Mouse (Mus musculus): ENCODE measurements at regions not wholly inside any gene's neighbourhood (a gene's known extent, or its start where the extent isn't known, plus 50 kb on each side); places are given as distances from the start of the nearest gene placed in this dataset.

DNA sequence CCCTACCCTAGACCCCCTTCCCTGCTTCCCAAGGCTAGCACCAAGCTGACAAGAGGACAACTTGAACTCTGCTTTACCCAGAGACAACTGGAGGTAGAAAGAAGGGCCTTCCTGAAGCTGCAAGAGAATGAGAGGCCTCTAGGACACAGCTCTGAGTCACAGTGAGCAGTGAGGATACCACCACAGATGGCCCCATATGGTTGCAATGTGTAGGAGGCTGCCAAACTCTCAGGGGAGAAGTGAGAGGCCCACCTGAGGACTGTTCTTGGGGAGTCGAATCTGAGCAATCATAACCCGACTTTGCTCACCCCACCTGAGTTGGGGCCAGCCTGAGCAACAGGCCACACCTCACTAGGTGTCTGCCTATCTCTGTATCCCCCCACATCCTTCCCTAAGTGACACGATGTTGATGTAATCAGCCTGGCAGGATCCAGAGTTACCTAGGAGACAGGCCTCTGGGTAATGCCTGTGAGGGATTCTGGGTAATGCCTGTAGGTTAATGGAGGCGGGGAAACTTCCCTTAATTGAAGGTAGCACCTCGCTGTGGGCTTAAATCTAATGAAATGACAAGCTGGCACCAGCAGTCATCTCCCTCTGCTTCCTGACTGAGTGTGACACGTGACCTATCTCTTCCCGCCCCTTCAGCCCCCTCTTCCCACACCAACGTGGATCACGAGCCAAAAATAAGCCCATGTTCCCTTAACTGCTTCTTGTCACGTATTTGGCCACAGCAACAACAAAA is 207.7 kb downstream of the Bcl2l11 start:
- peak in 1 of 2 experiments; percentile 52 for DNase-seq (ENCODE audit: extremely low spot score in 1 of 2, low spot score in 1 of 2)

DNA sequence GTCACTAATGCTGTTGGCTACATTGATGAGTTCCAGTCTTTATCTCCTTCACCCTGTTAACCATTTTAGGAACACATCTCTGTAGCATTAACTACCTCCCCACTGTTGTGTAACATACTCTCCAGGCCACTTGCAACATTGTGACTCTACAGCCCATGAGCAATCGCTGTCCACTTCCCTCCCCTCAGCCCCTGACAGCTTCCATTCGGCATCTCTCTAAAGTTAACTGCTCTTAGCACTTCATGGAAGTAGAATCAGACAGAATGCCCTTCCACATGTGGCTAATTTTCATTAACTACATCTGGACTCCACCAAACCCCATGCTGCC is 208.3 kb downstream of the Bcl2l11 start:
- DNase-seq (ENCODE audit: extremely low spot score in 1 of 2, low spot score in 1 of 2), result no peak

DNA sequence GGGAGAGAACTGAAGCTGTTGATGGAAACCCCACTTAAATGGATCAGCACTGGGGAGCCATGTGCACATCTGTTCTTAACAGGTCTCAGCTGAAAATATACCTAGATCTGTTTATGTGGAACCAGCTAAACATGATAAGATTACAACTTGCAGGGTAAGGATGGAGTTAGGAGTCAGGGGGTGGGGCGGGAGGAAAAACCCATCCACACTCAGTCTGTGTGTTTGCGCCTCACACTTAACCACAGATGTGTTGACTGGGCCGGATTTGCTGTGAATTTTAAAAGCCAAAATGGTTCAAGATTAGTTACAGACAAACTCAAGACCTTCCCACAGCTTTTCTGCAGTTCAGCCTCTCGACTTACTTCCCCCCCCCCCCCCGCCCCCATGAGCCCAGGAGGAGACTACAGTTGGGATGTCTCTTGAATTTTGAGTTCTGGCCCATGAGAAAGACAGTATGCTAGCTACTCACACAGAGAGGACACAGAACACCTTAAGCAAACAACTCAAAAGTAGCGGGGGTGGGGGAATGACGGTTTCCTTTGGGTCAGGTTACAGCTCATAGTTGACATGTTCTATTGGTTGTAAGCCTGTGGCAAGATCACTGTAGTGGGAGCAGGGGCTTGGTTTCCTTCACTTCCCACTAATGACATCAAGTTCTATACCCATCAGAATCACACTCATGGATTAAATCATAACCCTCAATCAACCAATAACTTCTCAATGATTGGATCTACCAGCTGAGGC is 209.1 kb downstream of the Bcl2l11 start:
- no peak for DNase-seq (ENCODE audit: extremely low spot score in 1 of 2, low spot score in 1 of 2)

DNA sequence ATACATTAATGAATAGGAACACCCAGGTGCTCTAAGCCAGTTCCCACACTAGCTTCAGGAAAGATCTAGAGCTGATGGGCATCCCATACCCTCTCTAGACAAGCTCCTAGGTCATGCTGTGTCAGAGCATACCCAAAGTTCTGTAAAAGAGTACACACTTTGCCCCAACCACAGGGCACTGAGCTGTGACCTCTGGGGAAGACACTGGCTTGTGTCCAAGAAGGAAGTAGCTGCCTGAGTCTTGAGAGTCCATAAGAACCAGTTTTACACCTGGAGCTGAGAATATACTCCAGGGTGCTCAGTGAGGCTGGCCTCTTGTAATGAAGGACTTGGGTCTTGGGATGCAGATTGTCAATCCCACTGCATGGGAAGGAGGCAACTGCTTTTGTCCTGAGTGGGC is 211.4 kb downstream of the Bcl2l11 start:
- no peak for DNase-seq (ENCODE audit: extremely low spot score in 1 of 2, low spot score in 1 of 2)

GRCm38 (mm10) chr2:128337791-128338190 is 212.0 kb downstream of the Bcl2l11 start:
- no peak for DNase-seq (ENCODE audit: extremely low spot score in 1 of 2, low spot score in 1 of 2)

DNA sequence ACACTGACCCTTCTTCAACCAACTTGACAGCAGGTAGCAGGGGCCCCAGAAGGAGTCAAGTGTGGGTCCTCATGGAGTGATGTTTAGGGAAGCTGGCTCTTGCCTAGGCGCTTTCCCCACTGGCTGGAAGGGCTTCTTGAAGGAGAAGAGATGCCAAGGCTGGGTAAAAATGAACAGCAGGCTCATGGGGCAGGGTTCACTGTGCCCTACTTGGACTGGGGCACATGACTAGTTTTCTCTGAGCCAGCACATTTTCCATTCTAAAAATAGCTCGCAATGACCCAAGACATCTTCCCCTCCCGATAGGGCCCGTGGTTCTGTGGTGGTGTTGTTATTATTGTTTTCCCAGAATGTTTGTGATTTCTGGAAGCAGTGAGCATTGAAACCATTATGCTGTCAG is 212.6 kb downstream of the Bcl2l11 start:
- no peak for DNase-seq (ENCODE audit: extremely low spot score in 1 of 2, low spot score in 1 of 2)

DNA sequence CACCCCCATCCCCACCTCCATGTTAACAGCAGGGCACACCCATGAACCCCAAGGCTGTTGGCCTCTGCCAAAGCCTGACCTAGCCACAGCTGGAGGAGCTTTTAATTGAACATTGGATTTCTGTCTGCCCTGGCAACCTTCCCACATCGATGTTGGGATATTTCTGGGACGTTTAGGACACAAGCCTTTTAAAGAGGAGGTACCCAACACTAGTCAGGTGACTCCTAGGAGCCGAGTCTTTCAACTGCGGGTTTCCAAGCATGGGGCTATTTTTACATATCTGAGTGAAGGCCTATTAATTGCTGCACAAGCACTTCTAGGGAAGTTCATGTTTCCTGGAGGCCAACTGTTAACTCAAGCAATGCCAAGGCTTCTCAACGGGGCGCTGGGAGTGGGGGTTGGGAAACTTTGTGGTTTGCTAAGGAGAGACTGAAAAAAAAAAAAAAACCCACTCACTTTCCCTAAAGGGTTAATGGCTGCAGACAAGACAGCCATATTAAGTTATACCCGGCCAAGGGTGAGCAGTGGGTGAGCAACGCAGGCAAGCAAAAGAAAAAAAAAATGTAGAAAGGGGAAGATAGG is 213.3 kb downstream of the Bcl2l11 start:
- DNase-seq (ENCODE audit: extremely low spot score in 1 of 2, low spot score in 1 of 2), result no peak

DNA sequence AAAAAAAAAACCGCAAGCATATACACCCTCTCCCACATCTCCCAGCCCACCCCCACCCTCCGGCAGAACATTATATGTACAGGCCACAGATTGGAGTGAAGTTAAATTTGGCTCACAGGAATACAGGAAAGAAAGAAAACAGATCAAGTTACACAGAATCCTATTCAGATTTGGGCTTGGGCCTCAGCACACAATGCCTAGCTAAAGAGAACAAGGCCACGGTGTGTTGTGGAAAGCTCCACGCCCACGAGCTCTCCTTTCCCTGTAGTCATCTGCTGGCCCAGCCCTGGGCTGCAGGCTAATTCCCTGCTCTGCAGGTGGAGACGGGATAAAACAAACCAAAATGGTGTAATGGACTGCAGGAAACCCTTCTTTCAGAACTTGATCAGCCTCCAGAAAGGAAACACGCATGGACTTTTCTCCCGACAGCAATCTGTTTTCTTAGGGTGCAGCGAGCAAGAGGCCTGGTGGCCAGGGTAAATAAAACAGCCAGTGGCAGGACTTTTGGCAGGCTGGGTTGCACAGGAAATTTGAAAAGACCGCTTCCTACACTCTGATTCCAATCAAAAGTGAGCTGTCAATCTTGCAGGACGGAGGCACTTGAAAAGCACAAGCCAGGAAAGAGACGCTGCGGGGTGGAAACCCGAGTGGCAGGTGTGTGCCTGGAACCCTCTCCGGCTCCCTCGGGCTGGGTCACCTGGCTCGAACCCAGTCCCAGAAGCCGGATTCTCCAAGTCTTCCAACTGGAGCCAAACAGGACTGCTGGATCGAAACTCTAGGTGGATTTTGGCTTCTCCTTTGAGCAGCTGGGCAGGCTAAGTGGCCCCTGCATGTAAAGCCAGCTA is 214.0 kb downstream of the Bcl2l11 start:
- DNase-seq (ENCODE audit: extremely low spot score in 1 of 2, low spot score in 1 of 2), result no peak

GRCm38 (mm10) chr2:128340631-128341240 is 214.9 kb downstream of the Bcl2l11 start:
- DNase-seq (ENCODE audit: extremely low spot score in 1 of 2, low spot score in 1 of 2), result no peak

GRCm38 (mm10) chr2:128342212-128342611 is 216.4 kb downstream of the Bcl2l11 start:
- no peak for DNase-seq (ENCODE audit: extremely low spot score in 1 of 2, low spot score in 1 of 2)

DNA sequence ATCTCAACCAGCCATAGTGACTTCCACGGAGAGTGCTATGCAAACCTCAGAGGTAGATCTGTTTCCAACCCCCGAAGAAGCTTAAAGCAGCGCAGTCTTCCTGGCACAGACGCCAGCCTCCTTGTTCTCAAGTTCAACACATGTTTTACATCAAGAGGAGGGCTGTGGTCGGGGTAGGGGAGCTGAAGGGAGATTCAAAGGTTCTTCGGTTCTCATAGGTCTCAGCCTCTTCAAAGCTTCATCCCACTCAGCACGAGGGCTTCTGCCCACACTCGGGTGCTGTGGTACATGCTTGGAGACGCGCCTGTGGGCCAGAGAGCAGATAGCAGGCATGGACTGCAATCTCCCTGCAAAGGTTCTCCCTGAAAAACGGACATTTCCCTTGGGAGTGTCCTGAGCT is 219.7 kb downstream of the Bcl2l11 start:
- DNase-seq (ENCODE audit: extremely low spot score in 1 of 2, low spot score in 1 of 2), result no peak

DNA sequence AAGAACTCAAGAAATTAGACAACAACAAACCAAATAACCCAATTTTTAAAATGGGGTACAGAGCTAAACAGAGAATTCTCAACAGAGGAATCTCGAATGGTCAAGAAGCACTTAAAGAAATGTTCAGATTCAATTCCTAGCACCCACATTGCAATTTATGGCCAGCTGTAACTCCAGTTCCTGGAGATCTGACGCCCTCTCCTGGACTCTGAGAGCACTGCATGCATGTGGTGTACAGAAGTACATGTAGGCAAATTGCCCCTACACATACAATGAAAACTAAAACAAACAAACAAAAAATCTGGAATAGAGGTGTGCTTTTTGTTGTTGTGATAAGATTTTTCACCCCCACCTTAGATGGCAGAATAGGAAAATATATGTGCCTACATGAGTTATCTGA is 222.7 kb downstream of the Bcl2l11 start:
- no peak for DNase-seq (ENCODE audit: extremely low spot score in 1 of 2, low spot score in 1 of 2)

DNA sequence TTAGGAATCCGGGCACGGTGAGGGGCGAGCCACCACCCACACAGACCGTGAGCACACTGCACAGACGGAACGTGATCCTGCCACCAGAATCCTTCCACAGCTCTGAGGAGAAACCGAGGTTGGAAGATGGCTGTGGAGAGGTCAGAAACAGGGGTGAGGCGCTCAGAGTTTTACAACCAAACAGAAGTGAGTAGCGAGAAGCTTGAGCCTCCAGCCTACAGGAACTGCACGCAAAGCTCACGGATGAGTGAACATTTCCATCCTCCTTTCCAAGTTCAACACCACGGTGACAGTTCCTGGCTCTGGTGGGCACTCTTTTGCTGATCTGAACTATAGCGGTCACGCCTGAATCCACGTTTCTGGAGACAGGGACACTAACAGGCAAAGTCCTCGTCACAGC is 225.6 kb downstream of the Bcl2l11 start:
- no peak for DNase-seq (ENCODE audit: extremely low spot score in 1 of 2, low spot score in 1 of 2)

GRCm38 (mm10) chr2:128352533-128352932 is 226.7 kb downstream of the Bcl2l11 start:
- no peak for DNase-seq (ENCODE audit: extremely low spot score in 1 of 2, low spot score in 1 of 2)

DNA sequence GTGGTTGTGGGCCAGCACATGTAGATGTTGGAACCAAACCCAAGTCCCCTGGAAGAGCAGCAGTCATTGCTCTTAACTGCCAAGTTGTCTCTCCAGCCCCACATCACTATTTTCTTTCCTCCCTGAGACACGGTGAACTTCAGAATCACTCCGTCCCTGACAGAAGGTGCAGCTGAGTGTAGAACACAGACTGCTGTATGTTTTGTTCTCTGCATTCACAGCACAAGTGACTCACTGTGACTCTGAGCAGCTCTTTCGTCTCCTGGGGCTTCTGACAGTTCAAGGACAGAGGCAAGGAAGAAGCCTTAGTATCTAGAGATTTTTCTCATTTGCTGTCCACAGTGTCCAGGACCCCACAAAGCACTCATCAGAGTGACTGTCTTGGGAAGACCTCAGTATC is 227.6 kb downstream of the Bcl2l11 start:
- DNase-seq (ENCODE audit: extremely low spot score in 1 of 2, low spot score in 1 of 2), result no peak

DNA sequence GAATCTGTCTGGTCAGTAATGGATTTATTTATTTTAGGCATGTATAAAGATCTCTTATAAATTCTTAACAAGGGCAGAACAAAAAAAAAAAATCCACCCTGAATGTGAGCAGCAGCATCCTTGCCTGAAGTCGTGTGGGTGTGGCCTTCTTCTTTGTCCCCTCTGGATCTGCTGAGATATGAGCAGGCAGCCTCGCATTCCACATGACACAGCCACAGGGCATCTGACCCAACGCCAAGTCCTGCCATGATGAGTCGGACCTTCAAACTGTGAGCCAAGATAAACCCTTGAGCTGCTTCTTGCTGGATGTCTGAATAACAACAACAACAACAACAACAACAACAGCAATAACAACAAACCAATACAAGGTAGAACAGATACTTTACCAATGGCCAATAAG is 230.5 kb downstream of the Bcl2l11 start:
- DNase-seq (ENCODE audit: extremely low spot score in 1 of 2, low spot score in 1 of 2), result no peak

GRCm38 (mm10) chr2:128359106-128359505 is 231.9 kb upstream of the Spdye4c start:
- DNase-seq (ENCODE audit: extremely low spot score in 1 of 2, low spot score in 1 of 2), result no peak

GRCm38 (mm10) chr2:128360517-128360916 is 230.5 kb upstream of the Spdye4c start:
- no peak for DNase-seq (ENCODE audit: extremely low spot score in 1 of 2, low spot score in 1 of 2)

GRCm38 (mm10) chr2:128361436-128361835 is 229.6 kb upstream of the Spdye4c start:
- DNase-seq (ENCODE audit: extremely low spot score in 1 of 2, low spot score in 1 of 2), result no peak

DNA sequence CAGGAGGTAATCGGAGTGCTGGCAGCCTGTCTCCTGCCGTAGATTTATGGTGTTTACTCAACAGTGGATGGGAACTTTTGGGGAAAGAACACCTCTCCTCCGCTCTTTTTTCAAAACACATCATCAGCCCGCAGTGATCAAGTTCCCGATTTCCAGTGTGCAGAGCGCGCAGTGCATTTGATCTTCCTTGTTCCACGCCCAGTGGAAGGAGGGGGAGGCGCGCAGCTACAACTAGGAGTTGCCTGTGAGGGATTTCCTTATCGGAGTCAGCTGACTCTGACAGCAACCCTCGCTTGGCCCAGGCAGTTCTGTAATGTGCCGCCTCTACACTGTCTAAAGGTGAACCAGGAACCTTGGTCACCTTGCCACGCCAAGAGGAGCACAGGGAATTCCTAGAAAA is 226.8 kb upstream of the Spdye4c start:
- no peak for DNase-seq (ENCODE audit: extremely low spot score in 1 of 2, low spot score in 1 of 2)

- no peak for DNase-seq (ENCODE audit: extremely low spot score in 1 of 2, low spot score in 1 of 2)
Observed at GRCm38 (mm10) chr2:128365004-128365403, 226.0 kb upstream of the Spdye4c start.
